Mouse (Mus musculus) lung, adult 2 months (tissue): Measurements from ENCODE around the gene Pum3.

Source experiments
- CTCF ChIP-seq: fragments of 200-500 bp; IDR thresholded peaks from 2 replicates; pipeline ENCODE4 v1.5.1; 2011; ENCODE audit warnings: mild to moderate bottlenecking, low read length, control low read depth; ENCODE audit not compliant: insufficient read depth
- POLR2A ChIP-seq: fragments of 200-500 bp; IDR thresholded peaks from 2 replicates; pipeline ENCODE4 v1.6.1; 2011; ENCODE audit warnings: low read depth, mild to moderate bottlenecking, control low read depth, low read length, borderline replicate concordance; ENCODE audit errors: extremely low read depth

GRCm38 (mm10) chr19:27417375-27417774 lies 12.2 kb downstream of the Pum3 start:
- no peak for TF ChIP-seq POLR2A
- no peak for TF ChIP-seq CTCF
